In genomic region chr11:90030557-90030956, GRCm38 (mm10) we compare ENCODE assay signal across 8 mouse cellular contexts. TPM values are rescaled to one million over a fixed set of nuclear protein-coding genes. Genes with fewer than 3 reads are reported as not detected.
DNase-seq lines count a peak whose midpoint lies in the region; ATAC-seq and TF ChIP-seq lines count a peak whose summit lies in the region.

No protein-coding gene starts in this region.

- peak overlapping the region; percentile 31; the same call in 1 of the 2 replicates for H3K9ac ChIP-seq in forebrain, embryonic 11.5 days (ENCODE audit: low read length)
- peak overlapping the region; percentile 39 for H3K9ac ChIP-seq in lung, postnatal 0 days (replicated peaks; ENCODE audit: low read depth)

- peaks cover 11% of the 10 kb centered on the region for H3K27me3 ChIP-seq in forebrain, embryonic 11.5 days (ENCODE audit: control insufficient read depth, insufficient read depth, low read length)
- no peaks in the 10 kb centered on the region for H3K27me3 ChIP-seq in lung, postnatal 0 days (replicated peaks; ENCODE audit: insufficient read depth, low read length)

- TF ChIP-seq CTCF in lung, postnatal 0 days (IDR thresholded peaks at IDR 0.05): no peak

- no peak for TF ChIP-seq EP300 in lung, postnatal 0 days (IDR thresholded peaks at IDR 0.05)

- H3K9me3 ChIP-seq in forebrain, embryonic 11.5 days (ENCODE audit: control insufficient read depth, low read length): no peaks in the 10 kb centered on the region
- no peaks in the 10 kb centered on the region for H3K9me3 ChIP-seq in lung, postnatal 0 days (ENCODE audit: low read length)

- H3K36me3 ChIP-seq in forebrain, embryonic 11.5 days (ENCODE audit: control insufficient read depth, insufficient read depth, low read length): no peaks in the 10 kb centered on the region
- H3K36me3 ChIP-seq in lung, postnatal 0 days (ENCODE audit: insufficient read depth, low read length): no peaks in the 10 kb centered on the region

- peak; percentile 65; the same call in 1 of the 2 replicates for ATAC-seq in forebrain, embryonic 11.5 days (replicated peaks; ENCODE audit: low FRiP score)
- ATAC-seq in lung, postnatal 0 days: peak; percentile 56; the same call in 1 of the 2 replicates

- peak overlapping the region; percentile 46 for H3K4me2 ChIP-seq in forebrain, embryonic 11.5 days (ENCODE audit: low read depth, low read length, severe bottlenecking)
- peak overlapping the region; percentile 57 for H3K4me2 ChIP-seq in lung, postnatal 0 days (replicated peaks; ENCODE audit: low read depth, low read length)

- no peaks in the 10 kb centered on the region; the same call in 1 of the 2 replicates for H3K4me1 ChIP-seq in forebrain, embryonic 11.5 days (replicated peaks; ENCODE audit: control insufficient read depth, insufficient read depth, low read length)
- H3K4me1 ChIP-seq in lung, postnatal 0 days (ENCODE audit: insufficient read depth, low read depth, low read length): peaks cover 6% of the 10 kb centered on the region

- intact Hi-C loops in heart, postnatal 36 days (cut with DNase I): no loop called here

- 2% methylated on average over 15 of the region's 15 CpGs for WGBS in forebrain, embryonic 11.5 days
- WGBS in lung, postnatal 0 days: under 1% methylated on average over 15 of the region's 15 CpGs

- H3K27ac ChIP-seq in forebrain, embryonic 11.5 days (ENCODE audit: low read depth, low read length): no peak overlapping the region
- peak overlapping the region; percentile 34 for H3K27ac ChIP-seq in lung, postnatal 0 days (ENCODE audit: low read length)

- H3K4me3 ChIP-seq in forebrain, embryonic 11.5 days (ENCODE audit: low read depth, low read length): peak overlapping the region; percentile 24
- H3K4me3 ChIP-seq in lung, postnatal 0 days (ENCODE audit: low read depth, low read length): peak overlapping the region; percentile 41

- DNase-seq in urinary bladder, postnatal 14 days (ENCODE audit: low spot score): peak; percentile 38
- no peak for DNase-seq in urinary bladder, postnatal 4 days (ENCODE audit: low spot score in 2 of 2)
- peak; percentile 70 for DNase-seq in forebrain, embryonic 11.5 days (ENCODE audit: low spot score)
- peak; percentile 58 to 62 for DNase-seq in heart, postnatal 36 days
- peak; percentile 49 for DNase-seq in layer of hippocampus, adult 9-11 months
- DNase-seq in lung, postnatal 0 days (ENCODE audit: low spot score): peak; percentile 85
- DNase-seq in right cerebral cortex, postnatal 10 days (ENCODE audit: low spot score in 2 of 2): peak; percentile 62 to 67
- no peak for DNase-seq in thymus, postnatal 0 days (ENCODE audit: low spot score)

RNA-seq across cellular contexts. Expression of gene Tmem100, which starts 0.4 kb away (rescaled TPM):
- 4.7 and 5.8 TPM in 2 replicates for polyA plus RNA-seq in forebrain, embryonic 11.5 days (2014; fragmentation: Nextera tagmentation; extraction: Ambion mirVana)
- total RNA-seq in heart, postnatal 36 days (2021): 10 to 100 TPM; 13.2 to 22.4 TPM
- 266 and 283 TPM in 2 replicates for polyA plus RNA-seq in lung, postnatal 0 days (2015; fragmentation: Nextera tagmentation; extraction: Ambion mirVana)
- polyA plus RNA-seq in thymus, postnatal 0 days (2015; fragmentation: Nextera tagmentation; extraction: Ambion mirVana): 3.8 and 4.8 TPM in 2 replicates

RNA-seq across cellular contexts. Expression of gene Pctp, which starts 27.9 kb away (rescaled TPM):
- 9.2 and 10.2 TPM in 2 replicates for polyA plus RNA-seq in forebrain, embryonic 11.5 days (2014; fragmentation: Nextera tagmentation; extraction: Ambion mirVana)
- 1 to 10 TPM; 3.5 to 4.2 TPM for total RNA-seq in heart, postnatal 36 days (2021)
- polyA plus RNA-seq in lung, postnatal 0 days (2015; fragmentation: Nextera tagmentation; extraction: Ambion mirVana): 11.0 and 11.5 TPM in 2 replicates
- polyA plus RNA-seq in thymus, postnatal 0 days (2015; fragmentation: Nextera tagmentation; extraction: Ambion mirVana): 5.0 and 5.1 TPM in 2 replicates

Comparison
In these comparisons a context has a peak if more than half of its experiments do, and no peak if none do; other contexts are left out.
1. DNase-seq: peak in urinary bladder, postnatal 14 days (single experiment), forebrain, embryonic 11.5 days (single experiment), heart, postnatal 36 days (2 of 2), layer of hippocampus, adult 9-11 months (single experiment), lung, postnatal 0 days (single experiment) and right cerebral cortex, postnatal 10 days (2 of 2); none in urinary bladder, postnatal 4 days (0 of 2) and thymus, postnatal 0 days (single experiment).
2. RNA of gene Tmem100, which starts 0.4 kb away (polyA plus RNA-seq): 266 to 283 TPM in lung, postnatal 0 days; 4.7 to 5.8 TPM in forebrain, embryonic 11.5 days and 3.8 to 4.8 TPM in thymus, postnatal 0 days; every median in the first group is over 10 times any median in the second.